ENCODE assay signal across 13 mouse cellular contexts in the genomic region with DNA sequence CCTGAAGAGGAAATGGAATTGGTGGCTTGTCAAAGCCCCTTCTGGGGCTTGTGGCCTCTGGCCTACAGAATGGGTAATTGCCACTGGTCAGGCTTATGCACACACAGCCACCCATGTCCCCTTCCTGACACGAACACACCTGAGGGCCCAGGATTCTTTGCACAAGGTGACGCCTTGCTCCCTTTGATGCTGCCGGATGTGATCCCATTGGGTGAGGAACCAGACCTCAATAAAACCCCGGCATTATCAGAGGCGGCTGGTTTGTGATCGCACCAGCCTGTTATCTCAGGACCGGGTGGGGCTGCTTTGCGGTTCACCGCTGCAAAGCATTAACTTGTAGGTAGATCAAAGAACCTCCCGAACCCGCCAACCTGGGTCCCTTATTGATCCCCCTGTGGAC.
"Had no signal": no experiment of that assay in that cellular context is flagged by ENCODE, and none has a peak within 500 bp of the region (broad histone marks: within the 10 kb centered on the region; RNA-seq: fewer than 3 reads in every experiment).

No protein-coding gene starts in this region.

- H3K27me3 ChIP-seq: hindbrain, embryonic 13.5 days; neural tube, embryonic 13.5 days had no signal

- H3K9ac ChIP-seq: hindbrain, embryonic 13.5 days; neural tube, embryonic 13.5 days had no signal

- H3K9me3 ChIP-seq: hindbrain, embryonic 13.5 days; neural tube, embryonic 13.5 days had no signal

- DNase-seq: kidney, adult 11 months; kidney, adult 9 months; kidney, postnatal 4 days; left cerebral cortex, postnatal 4 days; lung, postnatal 4 days; right cerebral cortex, postnatal 14 days; thymus, postnatal 36 days had no signal

- ATAC-seq: hindbrain, postnatal 0 days; midbrain, embryonic 16.5 days had no signal

- H3K27ac ChIP-seq: hindbrain, embryonic 13.5 days; hindbrain, postnatal 0 days; kidney, postnatal 0 days; neural tube, embryonic 13.5 days had no signal

- H3K36me3 ChIP-seq: hindbrain, embryonic 13.5 days; neural tube, embryonic 13.5 days had no signal

- H3K4me3 ChIP-seq: hindbrain, embryonic 13.5 days; neural tube, embryonic 13.5 days had no signal

- H3K4me2 ChIP-seq: hindbrain, embryonic 13.5 days; midbrain, embryonic 11.5 days; neural tube, embryonic 13.5 days had no signal
